18 mouse cellular contexts compared by ENCODE assay signal in the genomic region with DNA sequence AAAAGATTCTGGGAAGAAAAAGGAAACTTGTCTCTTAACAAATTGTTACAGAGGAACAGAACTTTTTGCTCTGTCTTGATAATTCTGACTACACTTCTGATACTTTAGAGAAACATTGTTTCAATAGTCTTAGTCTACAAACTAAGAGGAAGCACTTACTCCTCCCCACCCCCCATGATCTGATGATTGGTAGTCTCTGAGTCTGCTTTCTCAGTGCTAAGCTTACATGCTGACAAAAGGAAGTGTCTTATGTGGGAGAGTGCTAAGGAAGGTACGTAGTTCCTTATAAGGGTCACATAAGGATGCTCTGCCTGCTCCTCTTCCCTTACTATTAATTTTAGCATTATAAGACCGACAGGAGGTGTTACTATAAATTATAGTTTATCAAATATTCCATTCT. TPM values are rescaled to one million over a fixed set of nuclear protein-coding genes. Genes with fewer than 3 reads are reported as not detected.
DNase-seq lines count a peak whose midpoint lies in the region; ATAC-seq lines count a peak whose summit lies in the region.
"Had no signal": no experiment of that assay in that cellular context is flagged by ENCODE, and none has a peak within 500 bp of the region (broad histone marks: within the 10 kb centered on the region; RNA-seq: fewer than 3 reads in every experiment).

No protein-coding gene starts in this region.

- H3K9me3 ChIP-seq in neural tube, embryonic 15.5 days (replicated peaks): no peaks in the 10 kb centered on the region
- H3K9me3 ChIP-seq: embryonic facial prominence, embryonic 12.5 days; forebrain, embryonic 10.5 days; hindbrain, embryonic 12.5 days; liver, embryonic 15.5 days had no signal

- no peaks in the 10 kb centered on the region for H3K27me3 ChIP-seq in neural tube, embryonic 15.5 days (replicated peaks)
- H3K27me3 ChIP-seq: embryonic facial prominence, embryonic 12.5 days; hindbrain, embryonic 12.5 days; liver, embryonic 15.5 days; Patski had no signal

- 0 out of 2 replicates have a peak, but pooled peaks cover 4% of the 10 kb centered on the region for H3K4me1 ChIP-seq in neural tube, embryonic 15.5 days

- H3K27ac ChIP-seq in neural tube, embryonic 15.5 days (replicated peaks): no peak overlapping the region
- H3K27ac ChIP-seq: embryonic facial prominence, embryonic 12.5 days; forebrain, embryonic 10.5 days; hindbrain, embryonic 12.5 days; kidney, postnatal 0 days; layer of hippocampus, adult 2 months; liver, embryonic 15.5 days had no signal

- 92% methylated on average over 2 of the region's 2 CpGs for WGBS in neural tube, embryonic 15.5 days

- H3K4me2 ChIP-seq in neural tube, embryonic 15.5 days: no peak overlapping the region
- H3K4me2 ChIP-seq: embryonic facial prominence, embryonic 12.5 days; hindbrain, embryonic 12.5 days; liver, embryonic 15.5 days had no signal

- H3K4me3 ChIP-seq in neural tube, embryonic 15.5 days (replicated peaks): no peak overlapping the region
- H3K4me3 ChIP-seq: embryonic facial prominence, embryonic 12.5 days; forebrain, embryonic 10.5 days; hindbrain, embryonic 12.5 days; layer of hippocampus, adult 2 months; liver, embryonic 15.5 days had no signal

- DNase-seq in lung, postnatal 36 days: peak; percentile 55
- DNase-seq in lung, postnatal 4 days: no peak
- no peak for DNase-seq in frontal cortex, postnatal 36 days (ENCODE audit: low spot score in 2 of 2)
- DNase-seq: cerebellum, postnatal 36 days; right cerebral cortex, adult 18-20 months had no signal

- no peaks in the 10 kb centered on the region for H3K36me3 ChIP-seq in neural tube, embryonic 15.5 days
- H3K36me3 ChIP-seq: embryonic facial prominence, embryonic 12.5 days; hindbrain, embryonic 12.5 days had no signal

- peak; percentile 60 for ATAC-seq in CD4-positive, CD25-positive, alpha-beta regulatory T cell, adult 4 months
- ATAC-seq in hematopoietic stem cell, adult 5-6 weeks (replicated peaks in 1 of 2; ENCODE audit: insufficient read depth in 1 of 2, low FRiP score in 2 of 2, low TSS enrichment in 1 of 2, low read depth in 1 of 2, poor library complexity in 2 of 2, severe bottlenecking in 2 of 2): peak; percentile 49 to 54; a peak in 3 of 4 replicates
- ATAC-seq in megakaryocyte progenitor cell, adult 5-6 weeks (replicated peaks; ENCODE audit: poor library complexity): peak; percentile 66
- no peak for ATAC-seq in erythroblast, adult 5-6 weeks (replicated peaks; ENCODE audit: low FRiP score, poor library complexity, severe bottlenecking)
- ATAC-seq in neural tube, embryonic 15.5 days (ENCODE audit: low FRiP score): no peak
- ATAC-seq: intestine, embryonic 16.5 days; Patski had no signal

- no peak overlapping the region for H3K9ac ChIP-seq in neural tube, embryonic 15.5 days (replicated peaks)
- H3K9ac ChIP-seq: embryonic facial prominence, embryonic 12.5 days; hindbrain, embryonic 12.5 days; liver, embryonic 15.5 days had no signal

RNA-seq across cellular contexts. Expression of a gene that starts 6.7 kb away (rescaled TPM):
- 10 to 100 TPM in 1 of 2 experiments, 1 to 10 TPM in 1; 8.3 to 11.4 TPM for polyA plus RNA-seq in CD4-positive, CD25-positive, alpha-beta regulatory T cell, adult 4 months (2017; shearing (Covaris generic))
- 54.2 and 85.2 TPM in 2 replicates for total RNA-seq in hematopoietic stem cell, adult 5-6 weeks (2017)
- total RNA-seq in megakaryocyte progenitor cell, adult 5-6 weeks (2015): 39.9 and 45.4 TPM in 2 replicates
- total RNA-seq in megakaryocyte progenitor cell, adult 5-6 weeks (2017): 51.6 and 71.5 TPM in 2 replicates
- 43.6 and 57.3 TPM in 2 replicates for total RNA-seq in erythroblast, adult 5-6 weeks (2015; ENCODE audit: low replicate concordance)
- 117 and 148 TPM in 2 replicates for total RNA-seq in erythroblast, adult 5-6 weeks (2017; ENCODE audit: low replicate concordance)
- polyA plus RNA-seq in neural tube, embryonic 15.5 days (2015; fragmentation: Nextera tagmentation; extraction: Ambion mirVana): 7.6 and 8.1 TPM in 2 replicates

RNA-seq across cellular contexts. Expression of a gene that starts 13.2 kb away (rescaled TPM):
- polyA plus RNA-seq in CD4-positive, CD25-positive, alpha-beta regulatory T cell, adult 4 months (2017; shearing (Covaris generic)): not detected
- total RNA-seq in hematopoietic stem cell, adult 5-6 weeks (2017): 2.7 and 4.6 TPM in 2 replicates
- total RNA-seq in megakaryocyte progenitor cell, adult 5-6 weeks (2015): 2.0 and 3.6 TPM in 2 replicates
- 0.58 and 2.0 TPM in 2 replicates for total RNA-seq in megakaryocyte progenitor cell, adult 5-6 weeks (2017)
- 3.5 and 4.2 TPM in 2 replicates for total RNA-seq in erythroblast, adult 5-6 weeks (2015; ENCODE audit: low replicate concordance)
- total RNA-seq in erythroblast, adult 5-6 weeks (2017; ENCODE audit: low replicate concordance): 1.1 and 2.8 TPM in 2 replicates
- polyA plus RNA-seq in neural tube, embryonic 15.5 days (2015; fragmentation: Nextera tagmentation; extraction: Ambion mirVana): 70.8 and 91.9 TPM in 2 replicates

Comparison
In these comparisons a context has a peak if more than half of its experiments do, and no peak if none do; other contexts are left out.
1. ATAC-seq: peak in CD4-positive, CD25-positive, alpha-beta regulatory T cell, adult 4 months (single experiment), hematopoietic stem cell, adult 5-6 weeks (2 of 2) and megakaryocyte progenitor cell, adult 5-6 weeks (single experiment); none in erythroblast, adult 5-6 weeks (single experiment) and neural tube, embryonic 15.5 days (single experiment).